In genomic region chr5:76904713-76905404, GRCm38 (mm10) we compare ENCODE assay signal across 8 mouse cellular contexts. TPM values are rescaled to one million over a fixed set of nuclear protein-coding genes. Genes with fewer than 3 reads are reported as not detected.
A peak's percentile ranks its signal among the peaks of the same experiment; 100 is the strongest.
DNase-seq lines count a peak whose midpoint lies in the region; ATAC-seq and TF ChIP-seq lines count a peak whose summit lies in the region.

No protein-coding gene starts in this region.

- H3K4me2 ChIP-seq in hindbrain, postnatal 0 days (ENCODE audit: low read depth, low read length): peak overlapping the region; percentile 87

- H3K4me3 ChIP-seq in hindbrain, postnatal 0 days (ENCODE audit: low read length): peak overlapping the region; percentile 75

- H3K27ac ChIP-seq in hindbrain, postnatal 0 days: peak overlapping the region; percentile 90

- no peaks in the 10 kb centered on the region for H3K4me1 ChIP-seq in hindbrain, postnatal 0 days (ENCODE audit: insufficient read depth, low read length)

- no peak for TF ChIP-seq CTCF in hindbrain, postnatal 0 days (IDR thresholded peaks at IDR 0.05; ENCODE audit: low read depth)

- H3K9ac ChIP-seq in hindbrain, postnatal 0 days (replicated peaks; ENCODE audit: low read length): peak overlapping the region; percentile 92

- no peaks in the 10 kb centered on the region for H3K36me3 ChIP-seq in hindbrain, postnatal 0 days (ENCODE audit: insufficient read depth, low read length)

- DNase-seq in embryo, embryonic 10.5 days (ENCODE audit: low spot score): peak; percentile 54
- DNase-seq in embryo, embryonic 10 days (ENCODE audit: low spot score): no peak
- DNase-seq in thymus, postnatal 14 days: peak; percentile 6
- no peak for DNase-seq in thymus, adult 18-20 months
- peak; percentile 20 for DNase-seq in hindbrain, postnatal 0 days (ENCODE audit: low spot score)
- DNase-seq in neural tube, embryonic 10.5 days (ENCODE audit: extremely low spot score, low spot score): peak; percentile 22
- DNase-seq in layer of hippocampus, adult 9-11 months: no peak
- no peak for DNase-seq in layer of hippocampus, adult 11-12 months (ENCODE audit: low spot score)

- H3K9me3 ChIP-seq in hindbrain, postnatal 0 days (ENCODE audit: low read length): no peaks in the 10 kb centered on the region

- ATAC-seq in hindbrain, postnatal 0 days: no peak; the same call in 1 of the 2 replicates

- under 1% methylated on average over 19 of the region's 19 CpGs for WGBS in hindbrain, postnatal 0 days

- H3K27me3 ChIP-seq in hindbrain, postnatal 0 days (ENCODE audit: insufficient read depth, low read length): no peaks in the 10 kb centered on the region

RNA-seq across cellular contexts. Expression of gene Aasdh, which starts 0.5 kb away (rescaled TPM):
- total RNA-seq in hindbrain, postnatal 0 days (2014; rRNA removed): 9.9 and 15.1 TPM in 2 replicates
- 10.2 and 12.8 TPM in 2 replicates for polyA plus RNA-seq in hindbrain, postnatal 0 days (2015; fragmentation: Nextera tagmentation; extraction: Ambion mirVana)

RNA-seq across cellular contexts. Expression of gene Paics, which starts 46.2 kb away (rescaled TPM):
- 114 and 129 TPM in 2 replicates for total RNA-seq in hindbrain, postnatal 0 days (2014; rRNA removed)
- 166 and 176 TPM in 2 replicates for polyA plus RNA-seq in hindbrain, postnatal 0 days (2015; fragmentation: Nextera tagmentation; extraction: Ambion mirVana)

RNA-seq across cellular contexts. Expression of gene Ppat, which starts 46.5 kb away (rescaled TPM):
- 7.4 and 13.0 TPM in 2 replicates for total RNA-seq in hindbrain, postnatal 0 days (2014; rRNA removed)
- 10.7 and 12.2 TPM in 2 replicates for polyA plus RNA-seq in hindbrain, postnatal 0 days (2015; fragmentation: Nextera tagmentation; extraction: Ambion mirVana)

Comparison
In these comparisons a context has a peak if more than half of its experiments do, and no peak if none do; other contexts are left out.
1. DNase-seq: peak in embryo, embryonic 10.5 days (single experiment), thymus, postnatal 14 days (single experiment), hindbrain, postnatal 0 days (single experiment) and neural tube, embryonic 10.5 days (single experiment); none in embryo, embryonic 10 days (single experiment), thymus, adult 18-20 months (0 of 2), layer of hippocampus, adult 9-11 months (single experiment) and layer of hippocampus, adult 11-12 months (single experiment).